Mouse (Mus musculus) embryonic facial prominence, embryonic 13.5 days (tissue): ENCODE measurements around the gene Tnpo3. TPM values are rescaled to one million over a fixed set of nuclear protein-coding genes. Genes with fewer than 3 reads are reported as not detected.

Source experiments
- ATAC-seq: fragments of 200-750 bp; cut with Nextera tagmentation; 2 replicates; pipeline ENCODE4 v1.8.0; 2017; ENCODE audit warnings: low read depth; ENCODE audit not compliant: insufficient number of reproducible peaks, insufficient read depth, low FRiP score, low TSS enrichment
- H3K27ac ChIP-seq: fragments of 300-500 bp; sonication (generic); 2 replicates; pipeline ENCODE4 v1.5.1; 2015; ENCODE audit warnings: moderate library complexity, mild to moderate bottlenecking, inconsistent platforms
- H3K27me3 ChIP-seq: fragments of 300-500 bp; sonication (generic); 2 replicates; pipeline ENCODE4 v1.6.1; 2015; ENCODE audit warnings: mild to moderate bottlenecking, inconsistent platforms
- H3K36me3 ChIP-seq: fragments of 300-500 bp; sonication (generic); 2 replicates; pipeline ENCODE4 v1.6.1; 2015; ENCODE audit warnings: mild to moderate bottlenecking, inconsistent platforms
- H3K4me1 ChIP-seq: fragments of 300-500 bp; sonication (generic); 2 replicates; pipeline ENCODE4 v1.6.1; 2015; ENCODE audit warnings: inconsistent platforms
- H3K4me2 ChIP-seq: fragments of 300-500 bp; sonication (generic); 2 replicates; pipeline ENCODE4 v1.6.1; 2015; ENCODE audit warnings: moderate library complexity, mild to moderate bottlenecking, inconsistent platforms
- H3K4me3 ChIP-seq: fragments of 300-500 bp; sonication (generic); 2 replicates; pipeline ENCODE4 v1.5.1; 2015; ENCODE audit warnings: mild to moderate bottlenecking, inconsistent platforms
- H3K9ac ChIP-seq: fragments of 300-500 bp; sonication (generic); 2 replicates; pipeline ENCODE4 v1.6.1; 2015; ENCODE audit warnings: mild to moderate bottlenecking, inconsistent platforms
- H3K9me3 ChIP-seq: fragments of 300-500 bp; sonication (generic); 2 replicates; pipeline ENCODE4 v1.6.1; 2016; ENCODE audit warnings: inconsistent platforms
- WGBS: fragments of 180-500 bp; shearing (Covaris S2); methylation state at CpG from one replicate; pipeline ENCODE4 v1.1.7; 2015; ENCODE audit warnings: mixed read lengths; 5-methylcytosine and 5-hydroxymethylcytosine counted together
- polyA plus RNA-seq: library from polyadenylated mRNA; unstranded; fragments of >200 nt; fragmentation: Nextera tagmentation; extraction: Ambion mirVana; gene quantifications from 2 replicates; pipeline ENCODE4 v1.2.1, GENCODE M21; 2015

Gene Tnpo3
- polyA plus RNA-seq, 1 experiment from 2014 or later = 97.6 TPM

- Histone ChIP-seq H3K27me3 (no peaks in the 10 kb centered on the region), H3K4me1 (no peaks in the 10 kb centered on the region), H3K27ac (no peak overlapping the region), H3K9me3 (no peaks in the 10 kb centered on the region), H3K9ac (no peak overlapping the region), H3K36me3 (peaks cover 28% of the 10 kb centered on the region), H3K4me3 (no peak overlapping the region), H3K4me2 (no peak overlapping the region)
- no peak for ATAC-seq
- 84% methylated on average over 3 of the region's 3 CpGs for WGBS
Measured at GRCm38 (mm10) chr6:29537221-29537620, 72.5 kb downstream of the Tnpo3 start.

GRCm38 (mm10) chr6:29536651-29537193 lies 73.0 kb downstream of the Tnpo3 start:
- Histone ChIP-seq H3K4me3 (no peak overlapping the region), H3K36me3 (peaks cover 23% of the 10 kb centered on the region), H3K4me1 (no peaks in the 10 kb centered on the region), H3K27me3 (no peaks in the 10 kb centered on the region), H3K9me3 (no peaks in the 10 kb centered on the region), H3K4me2 (no peak overlapping the region), H3K27ac (no peak overlapping the region), H3K9ac (0 out of 2 replicates have a peak overlapping the region, but pooled peaks have one; percentile 7)
- ATAC-seq = no peak
- WGBS = 60% methylated on average over 4 of the region's 4 CpGs

GRCm38 (mm10) chr6:29535316-29535715 lies 74.4 kb downstream of the Tnpo3 start:
- WGBS = 59% methylated on average over 6 of the region's 6 CpGs
- no peak overlapping the region for H3K9ac ChIP-seq
- H3K9me3 ChIP-seq = no peaks in the 10 kb centered on the region
- H3K4me2 ChIP-seq = no peak overlapping the region
- no peaks in the 10 kb centered on the region for H3K4me1 ChIP-seq
- H3K36me3 ChIP-seq = peaks cover 12% of the 10 kb centered on the region
- no peak for ATAC-seq
- H3K27ac ChIP-seq = no peak overlapping the region
- H3K27me3 ChIP-seq = peaks cover 11% of the 10 kb centered on the region
- H3K4me3 ChIP-seq = no peak overlapping the region

- Histone ChIP-seq H3K9me3 (no peaks in the 10 kb centered on the region), H3K9ac (no peak overlapping the region), H3K4me3 (no peak overlapping the region), H3K36me3 (peaks cover 2% of the 10 kb centered on the region; the same call in 1 of the 2 replicates), H3K27me3 (peaks cover 56% of the 10 kb centered on the region), H3K4me2 (no peak overlapping the region), H3K27ac (no peak overlapping the region), H3K4me1 (peaks cover 38% of the 10 kb centered on the region)
- 46% methylated on average over 4 of the region's 4 CpGs for WGBS
- no peak for ATAC-seq
Measured at GRCm38 (mm10) chr6:29530050-29530449, 79.6 kb downstream of the Tnpo3 start.

GRCm38 (mm10) chr6:29529444-29529820 lies 80.3 kb downstream of the Tnpo3 start:
- 36% methylated on average over 2 of the region's 2 CpGs for WGBS
- no peak for ATAC-seq
- H3K27ac ChIP-seq = no peak overlapping the region
- no peak overlapping the region for H3K4me3 ChIP-seq
- peaks cover 56% of the 10 kb centered on the region for H3K27me3 ChIP-seq
- H3K9me3 ChIP-seq = no peaks in the 10 kb centered on the region
- H3K4me2 ChIP-seq = no peak overlapping the region; the same call in 1 of the 2 replicates
- H3K36me3 ChIP-seq = peaks cover 2% of the 10 kb centered on the region; the same call in 1 of the 2 replicates
- peaks cover 38% of the 10 kb centered on the region for H3K4me1 ChIP-seq
- no peak overlapping the region for H3K9ac ChIP-seq

- WGBS = 20% methylated on average over 13 of the region's 13 CpGs
- peaks cover 56% of the 10 kb centered on the region for H3K27me3 ChIP-seq
- H3K4me3 ChIP-seq = peak overlapping the region; percentile 59
- H3K27ac ChIP-seq = no peak overlapping the region
- ATAC-seq = no peak
- H3K9ac ChIP-seq = no peak overlapping the region
- H3K4me2 ChIP-seq = peak overlapping the region; percentile 98
- peaks cover 38% of the 10 kb centered on the region for H3K4me1 ChIP-seq
- no peaks in the 10 kb centered on the region; the same call in 1 of the 2 replicates for H3K36me3 ChIP-seq
- no peaks in the 10 kb centered on the region for H3K9me3 ChIP-seq
Measured at GRCm38 (mm10) chr6:29528561-29529443, 80.9 kb downstream of the Tnpo3 start.

- H3K4me2 ChIP-seq = peak overlapping the region; percentile 98
- H3K36me3 ChIP-seq = no peaks in the 10 kb centered on the region
- H3K4me3 ChIP-seq = peak overlapping the region; percentile 59
- no peak overlapping the region for H3K27ac ChIP-seq
- no peak for ATAC-seq
- no peaks in the 10 kb centered on the region for H3K9me3 ChIP-seq
- WGBS = 14% methylated on average over 8 of the region's 8 CpGs
- peaks cover 38% of the 10 kb centered on the region for H3K4me1 ChIP-seq
- peaks cover 56% of the 10 kb centered on the region for H3K27me3 ChIP-seq
- no peak overlapping the region for H3K9ac ChIP-seq
Measured at GRCm38 (mm10) chr6:29528165-29528505, 81.6 kb downstream of the Tnpo3 start.

GRCm38 (mm10) chr6:29527361-29528164 lies 82.1 kb downstream of the Tnpo3 start:
- no peak overlapping the region for H3K9ac ChIP-seq

GRCm38 (mm10) chr6:29526281-29527251 lies 83.1 kb downstream of the Tnpo3 start, which contains the start of gene Irf5:
Gene Irf5, plus strand, starts transcription at chr6:29526625.
- Histone ChIP-seq H3K9me3 (no peaks in the 10 kb centered on the region), H3K36me3 (no peaks in the 10 kb centered on the region), H3K27ac (no peak within 1 kb of the TSS), H3K4me3 (peak within 1 kb of the TSS; percentile 59), H3K4me1 (peaks cover 38% of the 10 kb centered on the region), H3K4me2 (peak within 1 kb of the TSS; percentile 98), H3K27me3 (peaks cover 56% of the 10 kb centered on the region), H3K9ac (peak within 1 kb of the TSS; percentile 70)
- ATAC-seq = peak; percentile 48; the same call in 1 of the 2 replicates
- under 1% methylated on average over 78 of the region's 96 CpGs for WGBS

More at GRCm38 (mm10) chr6:29527361-29528164, 82.1 kb downstream of the Tnpo3 start:
- Histone ChIP-seq H3K27me3 (peaks cover 56% of the 10 kb centered on the region), H3K36me3 (no peaks in the 10 kb centered on the region), H3K4me2 (peak overlapping the region; percentile 98), H3K27ac (no peak overlapping the region), H3K4me3 (peak overlapping the region; percentile 59), H3K4me1 (peaks cover 38% of the 10 kb centered on the region), H3K9me3 (no peaks in the 10 kb centered on the region)
- WGBS = 3% methylated on average over 34 of the region's 34 CpGs
- no peak for ATAC-seq

GRCm38 (mm10) chr6:29525256-29525655 lies 84.4 kb downstream of the Tnpo3 start:
- Histone ChIP-seq H3K36me3 (no peaks in the 10 kb centered on the region), H3K27ac (no peak overlapping the region), H3K9me3 (no peaks in the 10 kb centered on the region), H3K4me2 (no peak overlapping the region), H3K9ac (no peak overlapping the region), H3K27me3 (peaks cover 44% of the 10 kb centered on the region), H3K4me3 (no peak overlapping the region), H3K4me1 (peaks cover 38% of the 10 kb centered on the region)
- WGBS = 71% methylated on average over 6 of the region's 6 CpGs
- no peak for ATAC-seq
